Mouse (Mus musculus) MEL (cell line): ENCODE data around the gene Pde6b. TPM values are rescaled to one million over a fixed set of nuclear protein-coding genes. Genes with fewer than 3 reads are reported as not detected.

ENCODE experiments used
- DNase-seq: peaks from one replicate; pipeline ENCODE4 v3.0.0; 2011; ENCODE audit warnings: low read depth, low spot score
- H3K27ac ChIP-seq: 2 replicates; pipeline ENCODE4 v1.5.1; 2012; ENCODE audit warnings: low read depth, mild to moderate bottlenecking, control low read depth, low read length, moderate library complexity; ENCODE audit not compliant: control insufficient read depth
- H3K27me3 ChIP-seq, 2 experiments: fragments of 150-350 bp in 1 of 2; sonication (generic) in 1 of 2; 2 replicates each; pipeline ENCODE4 v1.6.1; 2012; ENCODE audit warnings: low read length in 2 of 2, mild to moderate bottlenecking in 2 of 2, improper control_type of control experiment in 1 of 2, moderate library complexity in 1 of 2; ENCODE audit not compliant: insufficient read depth in 2 of 2, control insufficient read depth in 1 of 2
- H3K36me3 ChIP-seq, 2 experiments: 2 replicates each; pipeline ENCODE4 v1.6.1; 2012 to 2014; ENCODE audit warnings: low read length in 2 of 2, improper control_type of control experiment in 1 of 2, inconsistent platforms in 1 of 2, mild to moderate bottlenecking in 1 of 2; ENCODE audit not compliant: insufficient read depth in 2 of 2, control insufficient read depth in 1 of 2
- H3K4me1 ChIP-seq, 2 experiments: fragments of 150-350 bp in 1 of 2; sonication (generic) in 1 of 2; 2 replicates each; pipeline ENCODE4 v1.6.1; 2012; ENCODE audit warnings: low read length in 2 of 2, improper control_type of control experiment in 1 of 2, mild to moderate bottlenecking in 1 of 2; ENCODE audit not compliant: insufficient read depth in 2 of 2, control insufficient read depth in 1 of 2
- H3K4me3 ChIP-seq, 2 experiments: fragments of 150-350 bp in 1 of 2; sonication (generic) in 1 of 2; 2 replicates each; pipeline ENCODE4 v1.5.1; 2012; ENCODE audit warnings: low read depth in 2 of 2, low read length in 2 of 2, mild to moderate bottlenecking in 2 of 2, moderate library complexity in 2 of 2, control low read depth in 1 of 2, improper control_type of control experiment in 1 of 2; ENCODE audit not compliant: control insufficient read depth in 1 of 2, insufficient read depth in 1 of 2
- H3K79me2 ChIP-seq: 2 replicates; pipeline ENCODE4 v1.6.1; 2012; ENCODE audit warnings: mild to moderate bottlenecking, low read length, moderate library complexity; ENCODE audit not compliant: control insufficient read depth, poor library complexity, insufficient read depth
- H3K9ac ChIP-seq: 2 replicates; pipeline ENCODE4 v1.6.1; 2012; ENCODE audit warnings: low read depth, mild to moderate bottlenecking, control low read depth, low read length, moderate library complexity; ENCODE audit not compliant: control insufficient read depth, poor library complexity, severe bottlenecking
- H3K9me3 ChIP-seq: fragments of 150-350 bp; sonication (generic); replicated peaks from 2 replicates; pipeline ENCODE4 v1.6.1; 2012; ENCODE audit warnings: mild to moderate bottlenecking, low read length, improper control_type of control experiment, moderate library complexity; ENCODE audit not compliant: insufficient read depth
- ETS1 ChIP-seq: IDR thresholded peaks from 2 replicates; pipeline ENCODE4 v1.6.1; 2012; ENCODE audit warnings: low read depth, mild to moderate bottlenecking, inconsistent platforms, low read length, improper control_type of control experiment, moderate library complexity
- GATA1 ChIP-seq: IDR thresholded peaks from 2 replicates; pipeline ENCODE4 v1.6.1; 2011; ENCODE audit warnings: low read depth, low read length, improper control_type of control experiment
- HCFC1 ChIP-seq: IDR thresholded peaks from 2 replicates; pipeline ENCODE4 v1.6.1; 2012; ENCODE audit warnings: low read depth, mild to moderate bottlenecking, inconsistent platforms, low read length, improper control_type of control experiment, moderate library complexity
- JUND ChIP-seq: IDR thresholded peaks from 2 replicates; pipeline ENCODE4 v1.6.1; 2011; ENCODE audit warnings: low read depth, mild to moderate bottlenecking, improper control_type of control experiment, low read length
- KAT2A ChIP-seq: conservative IDR thresholded peaks from 2 replicates; pipeline ENCODE4 v1.6.1; 2012; ENCODE audit warnings: low read depth, low read length, improper control_type of control experiment, inconsistent platforms
- MAFK ChIP-seq: IDR thresholded peaks from 2 replicates; pipeline ENCODE4 v1.6.1; 2011; ENCODE audit warnings: low read depth, mild to moderate bottlenecking, low read length, improper control_type of control experiment, borderline replicate concordance
- MAZ ChIP-seq: IDR thresholded peaks from 2 replicates; pipeline ENCODE4 v1.6.1; 2012; ENCODE audit warnings: low read depth, mild to moderate bottlenecking, inconsistent platforms, low read length, improper control_type of control experiment
- MEF2A ChIP-seq: IDR thresholded peaks from 2 replicates; pipeline ENCODE4 v1.6.1; 2014; ENCODE audit warnings: low read depth, mild to moderate bottlenecking, inconsistent platforms, low read length, improper control_type of control experiment; ENCODE audit not compliant: poor library complexity, insufficient replicate concordance, severe bottlenecking; ENCODE audit errors: extremely low read depth
- MXI1 ChIP-seq: IDR thresholded peaks from 2 replicates; pipeline ENCODE4 v1.6.1; 2011; ENCODE audit warnings: mild to moderate bottlenecking, low read depth, low read length, improper control_type of control experiment
- NRF1 ChIP-seq: IDR thresholded peaks from 2 replicates; pipeline ENCODE4 v1.6.1; 2014; ENCODE audit warnings: low read depth, mild to moderate bottlenecking, inconsistent platforms, low read length, improper control_type of control experiment, moderate library complexity; ENCODE audit not compliant: poor library complexity, insufficient read depth, severe bottlenecking
- POLR2A ChIP-seq, 2 experiments: IDR thresholded peaks; 2 replicates each; pipeline ENCODE4 v1.6.1; 2011 to 2012; ENCODE audit warnings: low read length in 2 of 2, mild to moderate bottlenecking in 2 of 2, control low read depth in 1 of 2, improper control_type of control experiment in 1 of 2, low read depth in 1 of 2, moderate library complexity in 1 of 2; ENCODE audit not compliant: control insufficient read depth in 1 of 2, insufficient read depth in 1 of 2, poor library complexity in 1 of 2
- POLR2AphosphoS2 ChIP-seq: IDR thresholded peaks from 2 replicates; pipeline ENCODE4 v1.6.1; 2011; ENCODE audit warnings: low read length, improper control_type of control experiment
- POLR2AphosphoS5 ChIP-seq: IDR thresholded peaks from 2 replicates; pipeline ENCODE4 v1.6.1; 2012; ENCODE audit warnings: low read depth, borderline replicate concordance, mild to moderate bottlenecking, inconsistent platforms, low read length, moderate library complexity, mixed read lengths
- RCOR1 ChIP-seq: IDR thresholded peaks from 2 replicates; pipeline ENCODE4 v1.6.1; 2012; ENCODE audit warnings: low read depth, mild to moderate bottlenecking, inconsistent platforms, low read length, improper control_type of control experiment
- SIN3A ChIP-seq: IDR thresholded peaks from 2 replicates; pipeline ENCODE4 v1.6.1; 2012; ENCODE audit warnings: low read length, improper control_type of control experiment, inconsistent platforms
- TAL1 ChIP-seq: IDR thresholded peaks from 2 replicates; pipeline ENCODE4 v1.6.1; 2012; ENCODE audit warnings: mild to moderate bottlenecking, inconsistent platforms, low read length, moderate library complexity, mixed read lengths
- TCF12 ChIP-seq: IDR thresholded peaks from 2 replicates; pipeline ENCODE4 v1.6.1; 2014; ENCODE audit warnings: low read depth, mild to moderate bottlenecking, inconsistent platforms, low read length, improper control_type of control experiment, moderate library complexity
- USF1 ChIP-seq: IDR thresholded peaks from 2 replicates; pipeline ENCODE4 v1.6.1; 2014; ENCODE audit warnings: low read depth, mild to moderate bottlenecking, inconsistent platforms, low read length, improper control_type of control experiment, moderate library complexity
- ZMIZ1 ChIP-seq: IDR thresholded peaks from 2 replicates; pipeline ENCODE4 v1.6.1; 2012; ENCODE audit warnings: low read depth, mild to moderate bottlenecking, inconsistent platforms, low read length, improper control_type of control experiment, moderate library complexity
- ZNF384 ChIP-seq: IDR thresholded peaks from 2 replicates; pipeline ENCODE4 v1.6.1; 2012; ENCODE audit warnings: low read depth, mild to moderate bottlenecking, inconsistent platforms, low read length, improper control_type of control experiment
- polyA plus RNA-seq, 2 experiments: library from polyadenylated mRNA; stranded (reverse) in 1 of 2; unstranded in 1 of 2; fragments of >175 nt in 1 of 2; fragments of >200 nt in 1 of 2; gene quantifications; 2 replicates each; pipeline versions ENCODE4 v1.2.1 to v1.2.4; 2012; ENCODE audit warnings: low replicate concordance in 2 of 2, low read depth in 1 of 2; ENCODE audit not compliant: insufficient read length in 2 of 2, insufficient read depth in 1 of 2, missing spikeins in 1 of 2
- total RNA-seq: library from RNA; depleted of rRNA; stranded (reverse); fragments of 300-350 nt; gene quantifications from 2 replicates; pipeline ENCODE4 v1.2.3, GENCODE M21; 2012

Pde6b gene
- total and polyA plus RNA-seq, 3 experiments = 0.07 to 0.12 TPM; not detected in 1

GRCm38 (mm10) chr5:108465131-108465891 is 77.1 kb downstream of the Pde6b start (continued):
- TF ChIP-seq MAZ (no peak), ZMIZ1 (no peak), KAT2A (no peak)

DNA sequence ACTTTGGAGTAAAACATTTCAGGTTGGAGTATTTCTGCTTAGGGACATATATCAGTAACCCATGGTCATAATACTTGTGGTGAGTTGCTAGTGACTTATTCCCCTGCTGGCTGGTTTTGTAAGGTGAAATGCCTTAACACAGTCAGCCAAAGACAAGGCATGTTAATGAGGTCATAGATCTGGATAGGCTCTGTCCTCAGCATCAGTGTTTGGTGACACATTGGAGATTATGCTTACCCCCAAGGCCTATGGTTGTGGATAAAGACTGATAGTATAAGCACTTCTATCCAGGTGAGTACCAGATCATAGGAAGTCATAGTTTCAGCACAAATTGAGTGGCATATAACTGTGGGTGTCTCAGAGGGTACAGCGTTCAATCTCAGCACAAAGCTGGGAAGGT is 78.5 kb downstream of the Pde6b start:
- H3K4me3 ChIP-seq = no peak overlapping the region; a peak in 1 of 4 replicates
- H3K27ac ChIP-seq = peak overlapping the region; percentile 87
- H3K27me3 ChIP-seq = no peaks in the 10 kb centered on the region
- H3K4me1 ChIP-seq = peaks cover 33 to 38% of the 10 kb centered on the region in 2 experiments
- TF ChIP-seq RCOR1 (no peak), POLR2AphosphoS5 (no peak), NRF1 (no peak), ETS1 (no peak), TAL1 (no peak), JUND (no peak), HCFC1 (no peak), MXI1 (no peak), USF1 (no peak), POLR2AphosphoS2 (no peak), POLR2A (IDR thresholded peaks at IDR 0.05; ENCODE audit: control insufficient read depth in 1 of 2, insufficient read depth in 1 of 2, low read depth in 1 of 2, low read length in 2 of 2, poor library complexity in 1 of 2) (no peak), MAFK (no peak), SIN3A (no peak), MEF2A (no peak), GATA1 (no peak), TCF12 (no peak), ZNF384 (no peak)
- peak; percentile 24 for DNase-seq
- H3K36me3 ChIP-seq = peaks cover 2 to 54% of the 10 kb centered on the region in 2 experiments; a peak in 3 of 4 replicates
- H3K79me2 ChIP-seq = peaks cover 50% of the 10 kb centered on the region
- no peaks in the 10 kb centered on the region for H3K9me3 ChIP-seq
- H3K9ac ChIP-seq = no peak overlapping the region
